Mouse (Mus musculus) heart, adult 2 months (tissue): ENCODE measurements around the gene Gbx2. TPM values are rescaled to one million over a fixed set of nuclear protein-coding genes. Genes with fewer than 3 reads are reported as not detected.
A peak's percentile ranks its signal among the peaks of the same experiment; 100 is the strongest.

Experiments used
- DNase-seq, 2 experiments: peaks; one replicate each; pipeline ENCODE4 v3.0.0; 2021
- H3K27ac ChIP-seq: fragments of 200-600 bp; 2 replicates; pipeline ENCODE4 v1.8.1; 2022
- H3K27me3 ChIP-seq: fragments of 200-500 bp; 2 replicates; pipeline ENCODE4 v1.6.1; 2012; ENCODE audit warnings: mild to moderate bottlenecking, low read length, inconsistent platforms, mixed read lengths; ENCODE audit not compliant: control insufficient read depth, insufficient read depth
- H3K36me3 ChIP-seq: fragments of 200-500 bp; 2 replicates; pipeline ENCODE4 v1.6.1; 2012; ENCODE audit warnings: low read length, inconsistent platforms; ENCODE audit not compliant: control insufficient read depth, insufficient read depth
- H3K4me1 ChIP-seq: fragments of 200-500 bp; 2 replicates; pipeline ENCODE4 v1.6.1; 2011; ENCODE audit warnings: low read length; ENCODE audit not compliant: control insufficient read depth, insufficient read depth
- H3K4me3 ChIP-seq: fragments of 200-600 bp; 2 replicates; pipeline ENCODE4 v1.8.1; 2022
- H3K79me2 ChIP-seq: fragments of 200-500 bp; replicated peaks from 2 replicates; pipeline ENCODE4 v1.6.1; 2012; ENCODE audit warnings: mild to moderate bottlenecking, inconsistent platforms, low read length, moderate library complexity, mixed read lengths; ENCODE audit not compliant: control insufficient read depth, insufficient read depth
- H3K9ac ChIP-seq: fragments of 200-500 bp; 2 replicates; pipeline ENCODE4 v1.6.1; 2012; ENCODE audit warnings: low read depth, mild to moderate bottlenecking, control low read depth, inconsistent platforms, low read length, mixed read lengths
- CTCF ChIP-seq: fragments of 200-600 bp; IDR thresholded peaks from 2 replicates; pipeline ENCODE4 v1.8.1; 2022; ENCODE audit warnings: antibody characterized with exemption, mild to moderate bottlenecking, moderate library complexity
- EP300 ChIP-seq: fragments of 200-500 bp; IDR thresholded peaks from 2 replicates; pipeline ENCODE4 v1.6.1; 2011; ENCODE audit warnings: low read depth, low read length, control low read depth; ENCODE audit not compliant: insufficient read depth
- POLR2A ChIP-seq: fragments of 200-500 bp; IDR thresholded peaks from 2 replicates; pipeline ENCODE4 v1.6.1; 2011; ENCODE audit warnings: mild to moderate bottlenecking, low read depth, low read length, control low read depth; ENCODE audit not compliant: insufficient read depth
- WGBS: fragments of 180-500 bp; shearing (Covaris S2); methylation state at CpG from one replicate; pipeline ENCODE4 v1.1.7; 2018; 5-methylcytosine and 5-hydroxymethylcytosine counted together
- intact Hi-C: fragments of 180-260 bp; cut with DNase I; formaldehyde crosslinking; loops from one replicate; pipeline ENCODE4 v1.15.1; 2025
- polyA plus RNA-seq: library from polyadenylated mRNA; depleted of rRNA; stranded (reverse); fragments of >200 nt; gene quantifications from 2 replicates; pipeline ENCODE4 v1.2.3, GENCODE M21; 2012
- total RNA-seq, 2 experiments: library from RNA; stranded (reverse); gene quantifications; 2 replicates each; pipeline ENCODE4 v1.2.3; 2021

Gene Gbx2
- total and polyA plus RNA-seq, 3 experiments: 0.14 to 0.21 (median 0.18) TPM

DNA sequence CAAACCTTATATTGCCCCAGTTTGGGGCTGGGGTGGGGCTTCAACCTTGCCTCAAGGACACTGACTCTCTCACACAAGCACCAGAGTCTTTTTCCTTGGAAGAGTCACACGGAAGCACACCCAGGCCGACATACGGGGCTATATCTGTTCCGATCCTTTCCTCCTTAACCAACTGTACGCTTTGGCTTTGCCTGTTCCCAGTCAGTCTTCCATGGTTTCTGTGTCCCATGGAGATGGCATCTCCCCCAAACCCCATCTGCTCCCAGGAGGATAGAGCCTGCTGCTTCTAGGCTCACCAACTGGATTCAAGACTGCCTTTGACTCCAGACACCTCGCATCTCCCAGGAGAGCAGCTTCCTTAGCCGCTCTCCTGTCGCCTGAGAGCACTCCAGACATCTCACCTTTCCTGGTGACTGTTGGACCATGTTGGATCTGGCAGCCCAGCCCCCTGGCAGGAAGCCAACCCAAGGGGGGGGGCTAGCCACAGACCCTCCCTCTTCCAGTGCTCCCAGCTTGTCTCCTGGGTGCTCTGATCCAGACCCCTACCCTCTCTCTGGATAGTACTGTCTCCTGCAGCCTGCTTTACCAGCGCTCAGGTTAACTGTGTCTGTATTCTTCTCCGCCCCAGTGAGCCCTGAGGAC lies 38.2 kb upstream of the Gbx2 start:
- TF ChIP-seq EP300 (no peak), CTCF (no peak), POLR2A (no peak)
- no peak for DNase-seq
- WGBS: 57% methylated on average over 10 of the region's 10 CpGs
- H3K36me3 ChIP-seq: no peaks in the 10 kb centered on the region
- H3K27ac ChIP-seq: no peak overlapping the region
- H3K9ac ChIP-seq: no peak overlapping the region
- no peak overlapping the region for H3K4me3 ChIP-seq
- peaks cover 3% of the 10 kb centered on the region; the same call in 1 of the 2 replicates for H3K27me3 ChIP-seq
- no peaks in the 10 kb centered on the region for H3K79me2 ChIP-seq
- intact Hi-C loops: no loop called here
- no peaks in the 10 kb centered on the region for H3K4me1 ChIP-seq

DNA sequence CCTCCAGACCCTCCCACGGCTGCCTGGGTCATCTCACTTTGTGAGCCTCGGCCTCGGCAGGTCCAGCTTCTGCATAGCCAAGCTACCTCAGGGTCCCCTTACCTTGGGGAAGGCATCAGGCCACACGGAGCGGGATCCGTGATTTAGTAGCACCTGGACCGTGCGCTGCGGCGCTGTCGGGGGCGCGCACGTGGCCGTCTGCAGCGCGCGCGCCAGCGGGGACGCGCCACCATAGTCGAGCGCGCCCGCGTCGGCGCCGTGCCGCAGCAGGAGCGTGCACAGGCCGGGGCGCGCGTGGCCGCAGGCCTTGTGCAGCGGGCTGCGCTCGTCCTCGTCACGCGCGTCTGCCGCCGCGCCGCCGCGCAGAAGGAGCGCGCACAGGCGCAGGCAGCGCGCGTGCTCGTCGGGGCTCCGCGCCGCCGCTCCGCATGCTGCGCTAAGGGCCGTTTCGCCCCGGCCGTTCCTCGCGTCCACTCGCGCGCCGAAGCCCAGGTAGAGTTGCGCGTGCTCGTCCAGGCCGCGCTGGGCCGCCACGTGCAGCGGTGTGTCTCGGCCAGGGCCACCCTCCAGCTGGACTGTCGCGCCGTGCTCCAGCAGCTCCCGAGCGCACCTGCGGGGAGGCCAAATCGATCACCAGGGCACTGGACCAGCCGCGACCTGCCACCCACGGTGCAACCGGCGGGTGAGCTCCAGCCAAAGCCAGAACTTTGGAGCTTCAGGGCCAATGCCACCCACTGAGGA lies 37.3 kb upstream of the Gbx2 start:
- Histone ChIP-seq H3K36me3 (no peaks in the 10 kb centered on the region), H3K27ac (no peak overlapping the region), H3K27me3 (peaks cover 3% of the 10 kb centered on the region; the same call in 1 of the 2 replicates), H3K9ac (peak overlapping the region; percentile 45), H3K4me1 (no peaks in the 10 kb centered on the region), H3K4me3 (peak overlapping the region; percentile 24; the same call in 1 of the 2 replicates), H3K79me2 (no peaks in the 10 kb centered on the region)
- DNase-seq: peak; percentile 30 to 37
- TF ChIP-seq EP300: no peak
- TF ChIP-seq POLR2A: no peak
- TF ChIP-seq CTCF: no peak
- intact Hi-C loops: no loop called here
- 1% methylated on average over 95 of the region's 95 CpGs for WGBS

GRCm38 (mm10) chr1:89967585-89967984 lies 36.6 kb upstream of the Gbx2 start:
- no peak overlapping the region for H3K4me3 ChIP-seq
- intact Hi-C loops: no loop called here
- H3K4me1 ChIP-seq: no peaks in the 10 kb centered on the region
- no peaks in the 10 kb centered on the region for H3K79me2 ChIP-seq
- H3K9ac ChIP-seq: no peak overlapping the region
- no peaks in the 10 kb centered on the region for H3K36me3 ChIP-seq
- TF ChIP-seq EP300 (no peak), POLR2A (no peak), CTCF (no peak)
- DNase-seq: no peak
- H3K27me3 ChIP-seq: peaks cover 3% of the 10 kb centered on the region; the same call in 1 of the 2 replicates
- WGBS: 36% methylated on average over 9 of the region's 9 CpGs
- no peak overlapping the region for H3K27ac ChIP-seq

- no peaks in the 10 kb centered on the region for H3K4me1 ChIP-seq
- no peak for TF ChIP-seq CTCF
- no peak for TF ChIP-seq EP300
- no peak for TF ChIP-seq POLR2A
- H3K79me2 ChIP-seq: no peaks in the 10 kb centered on the region
- intact Hi-C loops: no loop called here
- no peak overlapping the region for H3K27ac ChIP-seq
- 76% methylated on average over 12 of the region's 12 CpGs for WGBS
- H3K36me3 ChIP-seq: no peaks in the 10 kb centered on the region
- no peak overlapping the region for H3K4me3 ChIP-seq
- DNase-seq: no peak
- peaks cover 3% of the 10 kb centered on the region; the same call in 1 of the 2 replicates for H3K27me3 ChIP-seq
- H3K9ac ChIP-seq: no peak overlapping the region
Measured at GRCm38 (mm10) chr1:89964426-89964825, 33.4 kb upstream of the Gbx2 start.

DNA sequence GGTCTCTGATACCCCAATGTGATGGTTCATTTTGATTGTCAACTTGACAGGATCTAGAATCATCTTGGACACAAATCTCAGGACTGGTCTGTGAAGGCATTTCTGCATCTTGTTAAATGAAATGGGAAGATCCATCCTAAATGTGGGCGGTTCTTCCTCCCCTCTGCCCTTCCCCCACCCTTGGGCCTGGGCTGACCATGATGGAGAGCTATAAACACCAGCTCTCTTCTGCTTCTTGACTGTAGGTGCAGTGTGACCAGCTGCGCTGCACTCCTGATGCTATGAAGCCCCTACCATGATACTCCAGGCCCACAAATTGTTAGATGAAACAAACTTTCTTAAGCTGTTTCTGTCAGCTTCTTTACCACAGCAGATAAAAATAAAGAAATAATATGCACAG lies 32.3 kb upstream of the Gbx2 start:
- no peaks in the 10 kb centered on the region for H3K4me1 ChIP-seq
- H3K9ac ChIP-seq: no peak overlapping the region
- H3K36me3 ChIP-seq: no peaks in the 10 kb centered on the region
- intact Hi-C loops: no loop called here
- TF ChIP-seq POLR2A: no peak
- TF ChIP-seq CTCF: no peak
- no peak for TF ChIP-seq EP300
- WGBS: 93% methylated on average over 2 of the region's 2 CpGs
- H3K27ac ChIP-seq: no peak overlapping the region
- no peak for DNase-seq
- H3K79me2 ChIP-seq: no peaks in the 10 kb centered on the region
- no peak overlapping the region for H3K4me3 ChIP-seq
- H3K27me3 ChIP-seq: no peaks in the 10 kb centered on the region; the same call in 1 of the 2 replicates

GRCm38 (mm10) chr1:89962092-89962491 lies 31.1 kb upstream of the Gbx2 start:
- DNase-seq: no peak
- Histone ChIP-seq H3K9ac (no peak overlapping the region), H3K4me1 (no peaks in the 10 kb centered on the region), H3K79me2 (no peaks in the 10 kb centered on the region), H3K27ac (no peak overlapping the region), H3K36me3 (no peaks in the 10 kb centered on the region), H3K4me3 (no peak overlapping the region), H3K27me3 (no peaks in the 10 kb centered on the region; the same call in 1 of the 2 replicates)
- TF ChIP-seq CTCF (no peak), POLR2A (no peak), EP300 (no peak)
- WGBS: 47% methylated on average over 13 of the region's 13 CpGs
- intact Hi-C loops: no loop called here
